Mouse (Mus musculus): Measurements from ENCODE around the gene Sult2a7.

DNA sequence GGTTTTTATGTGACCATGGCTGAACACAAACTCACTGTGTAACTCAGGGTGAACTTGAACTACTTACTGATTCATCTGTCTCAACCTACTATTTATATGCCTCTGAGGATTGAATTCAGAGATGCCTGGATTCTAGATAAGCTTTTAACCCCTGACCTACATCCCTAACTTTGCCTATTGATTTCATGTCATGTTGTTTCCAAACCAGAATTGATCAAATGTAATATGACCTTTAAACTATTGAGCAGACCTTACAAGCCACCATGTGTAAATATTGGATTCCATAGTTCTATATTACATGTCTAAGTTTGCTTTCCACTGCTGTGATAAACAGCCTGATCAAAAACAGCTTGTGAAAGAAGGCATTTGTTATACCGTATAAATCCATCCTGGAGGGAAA lies 55.5 kb downstream of the Sult2a7 start:
- TF ChIP-seq CTCF (IDR thresholded peaks at IDR 0.05; ENCODE audit: control insufficient read depth, insufficient read depth, insufficient replicate concordance, low read depth, low read length) (no peak), POLR2A (IDR thresholded peaks at IDR 0.05; ENCODE audit: control insufficient read depth, low read depth, low read length) (no peak)
